Mouse (Mus musculus) liver (tissue): Measurements from ENCODE around the gene Cyb5r1.
A peak's percentile ranks its signal among the peaks of the same experiment; 100 is the strongest.

ENCODE experiments used
- DNase-seq: peaks from one replicate; pipeline ENCODE4 v3.0.0-alpha.2; 2020; ENCODE audit warnings: mixed read lengths

The Cyb5r1 gene

GRCm38 (mm10) chr1:134405509-134406413 lies at the start of gene Cyb5r1:
Gene Cyb5r1 (plus strand): TSS chr1:134405559.
- DNase-seq = peak; percentile 93

GRCm38 (mm10) chr1:134357461-134357860 lies 47.9 kb upstream of the Cyb5r1 start:
- DNase-seq = no peak

- DNase-seq = no peak
These were observed 44.7 kb upstream of the Cyb5r1 start for GRCm38 (mm10) chr1:134360656-134361055.

GRCm38 (mm10) chr1:134361195-134361856 lies 44.0 kb upstream of the Cyb5r1 start:
- DNase-seq = peak; percentile 11

GRCm38 (mm10) chr1:134361857-134362212 lies 43.5 kb upstream of the Cyb5r1 start, which contains the start of gene Tmem183a:
Gene Tmem183a (minus strand): TSS chr1:134361979.
- DNase-seq = peak; percentile 97

GRCm38 (mm10) chr1:134363194-134363593 lies 42.2 kb upstream of the Cyb5r1 start:
- DNase-seq = no peak

GRCm38 (mm10) chr1:134365491-134365890 lies 39.9 kb upstream of the Cyb5r1 start:
- DNase-seq = no peak

- DNase-seq = peak; percentile 70
These were observed 36.5 kb upstream of the Cyb5r1 start for GRCm38 (mm10) chr1:134368777-134369337.

- DNase-seq = no peak
These were observed 31.2 kb upstream of the Cyb5r1 start for GRCm38 (mm10) chr1:134374124-134374523.

- DNase-seq = no peak
These were observed 24.3 kb upstream of the Cyb5r1 start for GRCm38 (mm10) chr1:134381051-134381450.

- DNase-seq = no peak
These were observed 23.3 kb upstream of the Cyb5r1 start for GRCm38 (mm10) chr1:134381795-134382625.

GRCm38 (mm10) chr1:134384581-134384980 lies 20.8 kb upstream of the Cyb5r1 start:
- no peak for DNase-seq

- no peak for DNase-seq
These were observed 20.2 kb upstream of the Cyb5r1 start for GRCm38 (mm10) chr1:134385176-134385575.

GRCm38 (mm10) chr1:134385666-134386065 lies 19.7 kb upstream of the Cyb5r1 start, which contains the start of gene 4933406M09Rik:
Gene 4933406M09Rik (plus strand): TSS chr1:134385940.
- no peak for DNase-seq

GRCm38 (mm10) chr1:134393827-134394226 lies 11.5 kb upstream of the Cyb5r1 start:
- DNase-seq = no peak

GRCm38 (mm10) chr1:134398210-134398609 lies 7.1 kb upstream of the Cyb5r1 start:
- DNase-seq = no peak

- DNase-seq = no peak
These were observed 5.6 kb upstream of the Cyb5r1 start for GRCm38 (mm10) chr1:134399735-134400134.

GRCm38 (mm10) chr1:134406414-134406771 lies 1.0 kb downstream of the Cyb5r1 start:
- DNase-seq = no peak

- no peak for DNase-seq
These were observed 2.7 kb downstream of the Cyb5r1 start for GRCm38 (mm10) chr1:134408080-134408479.

- DNase-seq = no peak
These were observed 6.6 kb downstream of the Cyb5r1 start for GRCm38 (mm10) chr1:134411706-134412629.

GRCm38 (mm10) chr1:134414038-134414437 lies 8.7 kb downstream of the Cyb5r1 start:
- no peak for DNase-seq
